Mouse (Mus musculus): Measurements from ENCODE around the gene Cpvl. TPM values are rescaled to one million over a fixed set of nuclear protein-coding genes. Genes with fewer than 3 reads are reported as not detected.

The Cpvl gene
- polyA plus RNA-seq, 2 experiments, result 0.20 to 0.21 TPM

GRCm38 (mm10) chr6:53884496-53884895, 94.0 kb downstream of the Cpvl start:
- no peaks in the 10 kb centered on the region for H3K27me3 ChIP-seq (ENCODE audit: control insufficient read depth, insufficient read depth, low read length)
- ATAC-seq (ENCODE audit: low FRiP score, low read depth), result no peak
- no peak overlapping the region for H3K9ac ChIP-seq (ENCODE audit: low read depth, low read length, severe bottlenecking)
- no peak for TF ChIP-seq POLR2A (IDR thresholded peaks at IDR 0.05; ENCODE audit: borderline replicate concordance, extremely low read depth, insufficient read depth, insufficient read length)
- no peaks in the 10 kb centered on the region for H3K9me3 ChIP-seq (ENCODE audit: control insufficient read depth, low read length)
- H3K27ac ChIP-seq (replicated peaks; ENCODE audit: low read depth, low read length), result no peak overlapping the region
- no peak overlapping the region for H3K4me2 ChIP-seq (replicated peaks; ENCODE audit: low read depth, low read length, severe bottlenecking)
- no peak overlapping the region for H3K4me3 ChIP-seq (replicated peaks; ENCODE audit: low read length)
- DNase-seq (ENCODE audit: low spot score), result no peak
- H3K4me1 ChIP-seq (ENCODE audit: control insufficient read depth, insufficient read depth, low read length), result peaks cover 29% of the 10 kb centered on the region
- 88% methylated on average over 8 of the region's 8 CpGs for WGBS
- H3K36me3 ChIP-seq (ENCODE audit: control insufficient read depth, insufficient read depth, low read length), result no peaks in the 10 kb centered on the region

GRCm38 (mm10) chr6:53883405-53883804, 95.1 kb downstream of the Cpvl start:
- no peak for DNase-seq (ENCODE audit: low spot score)
- 62% methylated on average over 7 of the region's 7 CpGs for whole genome bisulfite sequencing
- TF ChIP-seq POLR2A (IDR thresholded peaks at IDR 0.05; ENCODE audit: borderline replicate concordance, extremely low read depth, insufficient read depth, insufficient read length), result no peak
- no peaks in the 10 kb centered on the region for H3K27me3 ChIP-seq (ENCODE audit: control insufficient read depth, insufficient read depth, low read length)
- peaks cover 29% of the 10 kb centered on the region for H3K4me1 ChIP-seq (ENCODE audit: control insufficient read depth, insufficient read depth, low read length)
- no peak overlapping the region for H3K9ac ChIP-seq (ENCODE audit: low read depth, low read length, severe bottlenecking)
- ATAC-seq (ENCODE audit: low FRiP score, low read depth), result no peak
- H3K27ac ChIP-seq (replicated peaks; ENCODE audit: low read depth, low read length), result no peak overlapping the region
- H3K9me3 ChIP-seq (ENCODE audit: control insufficient read depth, low read length), result no peaks in the 10 kb centered on the region
- no peaks in the 10 kb centered on the region for H3K36me3 ChIP-seq (ENCODE audit: control insufficient read depth, insufficient read depth, low read length)
- H3K4me3 ChIP-seq (replicated peaks; ENCODE audit: low read length), result no peak overlapping the region
- no peak overlapping the region for H3K4me2 ChIP-seq (replicated peaks; ENCODE audit: low read depth, low read length, severe bottlenecking)

- Histone ChIP-seq H3K36me3 (ENCODE audit: control insufficient read depth, insufficient read depth, low read length) (no peaks in the 10 kb centered on the region), H3K9ac (ENCODE audit: low read depth, low read length, severe bottlenecking) (no peak overlapping the region), H3K27ac (replicated peaks; ENCODE audit: low read depth, low read length) (peak overlapping the region; percentile 63; the same call in 1 of the 2 replicates), H3K4me3 (replicated peaks; ENCODE audit: low read length) (no peak overlapping the region), H3K4me1 (ENCODE audit: control insufficient read depth, insufficient read depth, low read length) (peaks cover 27% of the 10 kb centered on the region), H3K27me3 (ENCODE audit: control insufficient read depth, insufficient read depth, low read length) (no peaks in the 10 kb centered on the region), H3K4me2 (replicated peaks; ENCODE audit: low read depth, low read length, severe bottlenecking) (no peak overlapping the region), H3K9me3 (ENCODE audit: control insufficient read depth, low read length) (no peaks in the 10 kb centered on the region)
- ATAC-seq (ENCODE audit: low FRiP score, low read depth), result peak; percentile 67
- WGBS, result 10% methylated on average over 10 of the region's 10 CpGs
- no peak for TF ChIP-seq POLR2A (IDR thresholded peaks at IDR 0.05; ENCODE audit: borderline replicate concordance, extremely low read depth, insufficient read depth, insufficient read length)
- DNase-seq (ENCODE audit: low spot score), result peak; percentile 36
Measured at GRCm38 (mm10) chr6:53881623-53882022, 96.8 kb downstream of the Cpvl start.

- no peak overlapping the region for H3K4me2 ChIP-seq (replicated peaks; ENCODE audit: low read depth, low read length, severe bottlenecking)
- peak overlapping the region; percentile 63 for H3K27ac ChIP-seq (replicated peaks; ENCODE audit: low read depth, low read length)
- DNase-seq (ENCODE audit: low spot score) (no peak), ATAC-seq (ENCODE audit: low FRiP score, low read depth) (peak; percentile 23; the same call in 1 of the 2 replicates)
- 39% methylated on average over 5 of the region's 5 CpGs for WGBS
- no peak for TF ChIP-seq POLR2A (IDR thresholded peaks at IDR 0.05; ENCODE audit: borderline replicate concordance, extremely low read depth, insufficient read depth, insufficient read length)
- H3K36me3 ChIP-seq (ENCODE audit: control insufficient read depth, insufficient read depth, low read length), result no peaks in the 10 kb centered on the region
- H3K4me1 ChIP-seq (ENCODE audit: control insufficient read depth, insufficient read depth, low read length), result peaks cover 27% of the 10 kb centered on the region
- H3K27me3 ChIP-seq (ENCODE audit: control insufficient read depth, insufficient read depth, low read length), result no peaks in the 10 kb centered on the region
- no peak overlapping the region for H3K9ac ChIP-seq (ENCODE audit: low read depth, low read length, severe bottlenecking)
- H3K4me3 ChIP-seq (replicated peaks; ENCODE audit: low read length), result no peak overlapping the region
- H3K9me3 ChIP-seq (ENCODE audit: control insufficient read depth, low read length), result no peaks in the 10 kb centered on the region
Measured at GRCm38 (mm10) chr6:53881235-53881606, 97.2 kb downstream of the Cpvl start.

GRCm38 (mm10) chr6:53880530-53881234, 97.8 kb downstream of the Cpvl start:
- ATAC-seq (ENCODE audit: low FRiP score, low read depth), result no peak
- peaks cover 27% of the 10 kb centered on the region for H3K4me1 ChIP-seq (ENCODE audit: control insufficient read depth, insufficient read depth, low read length)
- peak overlapping the region; percentile 26; the same call in 1 of the 2 replicates for H3K4me2 ChIP-seq (replicated peaks; ENCODE audit: low read depth, low read length, severe bottlenecking)
- no peak overlapping the region for H3K4me3 ChIP-seq (replicated peaks; ENCODE audit: low read length)
- H3K36me3 ChIP-seq (ENCODE audit: control insufficient read depth, insufficient read depth, low read length), result no peaks in the 10 kb centered on the region
- peak overlapping the region; percentile 63 for H3K27ac ChIP-seq (replicated peaks; ENCODE audit: low read depth, low read length)
- no peak for DNase-seq (ENCODE audit: low spot score)
- no peaks in the 10 kb centered on the region for H3K9me3 ChIP-seq (ENCODE audit: control insufficient read depth, low read length)
- no peak for TF ChIP-seq POLR2A (IDR thresholded peaks at IDR 0.05; ENCODE audit: borderline replicate concordance, extremely low read depth, insufficient read depth, insufficient read length)
- no peaks in the 10 kb centered on the region for H3K27me3 ChIP-seq (ENCODE audit: control insufficient read depth, insufficient read depth, low read length)
- WGBS, result 29% methylated on average over 14 of the region's 14 CpGs
- H3K9ac ChIP-seq (ENCODE audit: low read depth, low read length, severe bottlenecking), result no peak overlapping the region
